31 mouse cellular contexts compared by ENCODE assay signal in the genomic region with DNA sequence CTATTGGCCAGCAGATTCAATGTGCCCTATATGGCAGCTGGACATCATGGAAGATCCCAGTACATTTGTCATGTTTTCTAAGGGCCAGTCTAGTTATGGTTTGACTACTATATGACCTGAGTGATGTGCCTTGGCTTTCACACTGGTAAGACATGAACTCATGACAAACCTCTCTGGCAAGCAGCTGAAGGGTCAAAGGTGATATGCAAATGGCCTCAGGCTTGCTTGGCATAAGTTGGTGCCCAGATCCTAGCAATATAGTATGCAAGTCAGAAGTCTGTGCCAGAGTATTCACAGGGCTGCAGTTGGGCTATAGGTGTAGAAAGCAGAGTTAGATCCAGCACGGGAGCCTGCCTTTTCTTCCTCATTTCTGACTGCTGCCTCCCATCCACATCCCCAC.
A peak's percentile ranks its signal among the peaks of the same experiment; 100 is the strongest.
DNase-seq lines count a peak whose midpoint lies in the region; ATAC-seq and TF ChIP-seq lines count a peak whose summit lies in the region.
"Had no signal": no experiment of that assay in that cellular context is flagged by ENCODE, and none has a peak within 500 bp of the region (broad histone marks: within the 10 kb centered on the region; RNA-seq: fewer than 3 reads in every experiment).

No protein-coding gene starts in this region.

- H3K4me3 ChIP-seq in forebrain, embryonic 13.5 days = no peak overlapping the region
- H3K4me3 ChIP-seq in forebrain, embryonic 12.5 days (replicated peaks) = no peak overlapping the region
- no peak overlapping the region for H3K4me3 ChIP-seq in hindbrain, postnatal 0 days (ENCODE audit: low read length)
- no peak overlapping the region for H3K4me3 ChIP-seq in hindbrain, embryonic 10.5 days
- no peak overlapping the region for H3K4me3 ChIP-seq in midbrain, embryonic 13.5 days (replicated peaks)
- no peak overlapping the region for H3K4me3 ChIP-seq in midbrain, postnatal 0 days (ENCODE audit: low read depth, low read length)
- H3K4me3 ChIP-seq in embryonic facial prominence, embryonic 15.5 days (replicated peaks) = no peak overlapping the region
- H3K4me3 ChIP-seq: embryonic facial prominence, embryonic 13.5 days; erythroblast, embryonic 14.5 days; gastrocnemius, adult 2 months; heart, adult 2 months; heart, embryonic 12.5 days; kidney, embryonic 15.5 days; layer of hippocampus, adult 2 months; limb, embryonic 13.5 days; liver, embryonic 12.5 days; myocyte had no signal

- H3K9ac ChIP-seq in forebrain, embryonic 13.5 days = no peak overlapping the region
- no peak overlapping the region for H3K9ac ChIP-seq in forebrain, embryonic 12.5 days
- no peak overlapping the region for H3K9ac ChIP-seq in hindbrain, postnatal 0 days (replicated peaks; ENCODE audit: low read length)
- no peak overlapping the region for H3K9ac ChIP-seq in midbrain, embryonic 13.5 days (replicated peaks)
- H3K9ac ChIP-seq in midbrain, postnatal 0 days (replicated peaks; ENCODE audit: low read length, poor library complexity, severe bottlenecking) = no peak overlapping the region
- H3K9ac ChIP-seq in embryonic facial prominence, embryonic 15.5 days = no peak overlapping the region
- H3K9ac ChIP-seq: embryonic facial prominence, embryonic 13.5 days; heart, embryonic 12.5 days; kidney, embryonic 15.5 days; limb, embryonic 13.5 days; liver, embryonic 12.5 days had no signal

- no peak for DNase-seq in hindbrain, postnatal 0 days (ENCODE audit: low spot score)
- DNase-seq in hindbrain, embryonic 10.5 days (ENCODE audit: low spot score) = no peak
- no peak for DNase-seq in midbrain, postnatal 0 days (ENCODE audit: low spot score)
- no peak for DNase-seq in lung, postnatal 14 days
- DNase-seq: adrenal gland, postnatal 14 days; cerebellum, adult 11 months; cerebellum, adult 9-10 months; cerebellum, postnatal 36 days; gastrocnemius, adult 2 months; gastrocnemius, postnatal 36 days; heart, adult 2 months; heart, postnatal 4 days; lung, adult 18-20 months; right cerebral cortex, adult 18-20 months; spleen, adult 18-20 months; thymus, postnatal 14 days had no signal

- H3K36me3 ChIP-seq in forebrain, embryonic 13.5 days (ENCODE audit: poor library complexity, severe bottlenecking) = no peaks in the 10 kb centered on the region
- no peaks in the 10 kb centered on the region for H3K36me3 ChIP-seq in forebrain, embryonic 12.5 days (replicated peaks)
- H3K36me3 ChIP-seq in hindbrain, postnatal 0 days (ENCODE audit: insufficient read depth, low read length) = no peaks in the 10 kb centered on the region
- H3K36me3 ChIP-seq in hindbrain, embryonic 10.5 days = no peaks in the 10 kb centered on the region
- no peaks in the 10 kb centered on the region for H3K36me3 ChIP-seq in midbrain, embryonic 13.5 days
- no peaks in the 10 kb centered on the region for H3K36me3 ChIP-seq in midbrain, postnatal 0 days (ENCODE audit: insufficient read depth, low read length)
- H3K36me3 ChIP-seq in embryonic facial prominence, embryonic 15.5 days = no peaks in the 10 kb centered on the region
- H3K36me3 ChIP-seq: embryonic facial prominence, embryonic 13.5 days; G1E; heart, embryonic 12.5 days; kidney, embryonic 15.5 days; liver, embryonic 12.5 days had no signal

- H3K27me3 ChIP-seq in forebrain, embryonic 13.5 days = no peaks in the 10 kb centered on the region
- H3K27me3 ChIP-seq in forebrain, embryonic 12.5 days = no peaks in the 10 kb centered on the region
- no peaks in the 10 kb centered on the region for H3K27me3 ChIP-seq in hindbrain, postnatal 0 days (ENCODE audit: insufficient read depth, low read length)
- H3K27me3 ChIP-seq in hindbrain, embryonic 10.5 days (ENCODE audit: insufficient read depth, poor library complexity, severe bottlenecking) = peaks cover 6% of the 10 kb centered on the region; the same call in 1 of the 2 replicates
- 0 out of 2 replicates have a peak, but pooled peaks cover 6% of the 10 kb centered on the region for H3K27me3 ChIP-seq in midbrain, embryonic 13.5 days
- no peaks in the 10 kb centered on the region for H3K27me3 ChIP-seq in midbrain, postnatal 0 days (ENCODE audit: insufficient read depth, low read length)
- H3K27me3 ChIP-seq in embryonic facial prominence, embryonic 15.5 days = no peaks in the 10 kb centered on the region
- H3K27me3 ChIP-seq: embryonic facial prominence, embryonic 13.5 days; heart, embryonic 12.5 days; kidney, embryonic 15.5 days; limb, embryonic 13.5 days; liver, embryonic 12.5 days; Patski had no signal

- peaks cover 12% of the 10 kb centered on the region for H3K4me1 ChIP-seq in forebrain, embryonic 13.5 days
- H3K4me1 ChIP-seq in forebrain, embryonic 12.5 days = peaks cover 18% of the 10 kb centered on the region
- peaks cover 16% of the 10 kb centered on the region; the same call in 1 of the 2 replicates for H3K4me1 ChIP-seq in hindbrain, postnatal 0 days (ENCODE audit: insufficient read depth, low read length)
- H3K4me1 ChIP-seq in hindbrain, embryonic 10.5 days (replicated peaks) = peaks cover 19% of the 10 kb centered on the region
- peaks cover 30% of the 10 kb centered on the region for H3K4me1 ChIP-seq in midbrain, embryonic 13.5 days (replicated peaks)
- peaks cover 4% of the 10 kb centered on the region; the same call in 1 of the 2 replicates for H3K4me1 ChIP-seq in midbrain, postnatal 0 days (ENCODE audit: insufficient read depth, low read length)
- H3K4me1 ChIP-seq in embryonic facial prominence, embryonic 15.5 days = peaks cover 53% of the 10 kb centered on the region
- H3K4me1 ChIP-seq: liver, embryonic 12.5 days had no signal

- peak; percentile 28; the same call in 1 of the 2 replicates for ATAC-seq in forebrain, embryonic 13.5 days
- no peak for ATAC-seq in forebrain, embryonic 12.5 days (ENCODE audit: low FRiP score)
- no peak for ATAC-seq in hindbrain, postnatal 0 days
- no peak for ATAC-seq in midbrain, embryonic 13.5 days
- ATAC-seq in midbrain, postnatal 0 days (ENCODE audit: low FRiP score) = no peak
- no peak for ATAC-seq in embryonic facial prominence, embryonic 15.5 days (ENCODE audit: insufficient number of reproducible peaks, low FRiP score, low TSS enrichment, low read depth)
- ATAC-seq: liver, embryonic 12.5 days; Patski had no signal

- 88% methylated on average over 1 of the region's 1 CpGs for WGBS in forebrain, embryonic 13.5 days
- 70% methylated on average over 1 of the region's 1 CpGs for WGBS in forebrain, embryonic 12.5 days
- 79% methylated on average over 1 of the region's 1 CpGs for WGBS in hindbrain, postnatal 0 days
- 76% methylated on average over 1 of the region's 1 CpGs for WGBS in hindbrain, embryonic 10.5 days
- WGBS in midbrain, embryonic 13.5 days = 86% methylated on average over 1 of the region's 1 CpGs
- 80% methylated on average over 1 of the region's 1 CpGs for WGBS in midbrain, postnatal 0 days
- WGBS in embryonic facial prominence, embryonic 15.5 days = 76% methylated on average over 1 of the region's 1 CpGs

- no peak for TF ChIP-seq CTCF in hindbrain, postnatal 0 days (IDR thresholded peaks at IDR 0.05; ENCODE audit: low read depth)
- no peak for TF ChIP-seq CTCF in midbrain, postnatal 0 days (IDR thresholded peaks at IDR 0.05)

- H3K9me3 ChIP-seq in forebrain, embryonic 13.5 days (replicated peaks) = no peaks in the 10 kb centered on the region
- H3K9me3 ChIP-seq in forebrain, embryonic 12.5 days = no peaks in the 10 kb centered on the region
- no peaks in the 10 kb centered on the region for H3K9me3 ChIP-seq in hindbrain, postnatal 0 days (ENCODE audit: low read length)
- H3K9me3 ChIP-seq in hindbrain, embryonic 10.5 days = no peaks in the 10 kb centered on the region
- H3K9me3 ChIP-seq in midbrain, embryonic 13.5 days = no peaks in the 10 kb centered on the region; the same call in 1 of the 2 replicates
- H3K9me3 ChIP-seq in midbrain, postnatal 0 days (ENCODE audit: low read length) = no peaks in the 10 kb centered on the region
- no peaks in the 10 kb centered on the region for H3K9me3 ChIP-seq in embryonic facial prominence, embryonic 15.5 days (replicated peaks)
- H3K9me3 ChIP-seq: embryonic facial prominence, embryonic 13.5 days; G1E; heart, embryonic 12.5 days; kidney, embryonic 15.5 days; limb, embryonic 13.5 days; liver, embryonic 12.5 days had no signal

- no peak overlapping the region for H3K27ac ChIP-seq in forebrain, embryonic 13.5 days
- H3K27ac ChIP-seq in forebrain, embryonic 12.5 days = no peak overlapping the region
- peak overlapping the region; percentile 68; the same call in 1 of the 2 replicates for H3K27ac ChIP-seq in hindbrain, postnatal 0 days
- H3K27ac ChIP-seq in hindbrain, embryonic 10.5 days = no peak overlapping the region
- peak overlapping the region; percentile 74; the same call in 1 of the 2 replicates for H3K27ac ChIP-seq in midbrain, embryonic 13.5 days
- no peak overlapping the region for H3K27ac ChIP-seq in midbrain, postnatal 0 days (ENCODE audit: low read depth, low read length)
- H3K27ac ChIP-seq in embryonic facial prominence, embryonic 15.5 days (replicated peaks) = peak overlapping the region; percentile 58; the same call in 1 of the 2 replicates
- H3K27ac ChIP-seq: gastrocnemius, adult 2 months; heart, adult 2 months; kidney, embryonic 15.5 days; layer of hippocampus, adult 2 months; liver, embryonic 12.5 days; macrophage had no signal

- no peak overlapping the region for H3K4me2 ChIP-seq in forebrain, embryonic 13.5 days
- no peak overlapping the region for H3K4me2 ChIP-seq in forebrain, embryonic 12.5 days
- H3K4me2 ChIP-seq in hindbrain, postnatal 0 days (ENCODE audit: low read depth, low read length) = no peak overlapping the region
- no peak overlapping the region for H3K4me2 ChIP-seq in midbrain, embryonic 13.5 days (replicated peaks)
- H3K4me2 ChIP-seq in midbrain, postnatal 0 days (ENCODE audit: low read depth, low read length, poor library complexity, severe bottlenecking) = no peak overlapping the region
- no peak overlapping the region for H3K4me2 ChIP-seq in embryonic facial prominence, embryonic 15.5 days (replicated peaks)
- H3K4me2 ChIP-seq: embryonic facial prominence, embryonic 13.5 days; heart, embryonic 12.5 days; kidney, embryonic 15.5 days; limb, embryonic 13.5 days; liver, embryonic 12.5 days had no signal

Comparison
In these comparisons a context has a peak if more than half of its experiments do, and no peak if none do; other contexts are left out.
1. H3K27ac ChIP-seq: peak in hindbrain, postnatal 0 days (single experiment), midbrain, embryonic 13.5 days (single experiment) and embryonic facial prominence, embryonic 15.5 days (single experiment); none in forebrain, embryonic 13.5 days (single experiment), forebrain, embryonic 12.5 days (single experiment), hindbrain, embryonic 10.5 days (single experiment) and midbrain, postnatal 0 days (single experiment).